Mouse (Mus musculus) erythroblast, embryonic 14.5 days (primary cell): Measurements from ENCODE around the gene Whrn.

ENCODE experiments used
- GATA1 ChIP-seq: IDR thresholded peaks from 2 replicates; pipeline ENCODE4 v1.6.1; 2012; ENCODE audit warnings: low read length, inconsistent platforms, mixed read lengths
- TAL1 ChIP-seq: IDR thresholded peaks from 3 replicates; pipeline ENCODE4 v1.6.1; 2012; ENCODE audit warnings: low read length, inconsistent platforms, mixed read lengths

DNA sequence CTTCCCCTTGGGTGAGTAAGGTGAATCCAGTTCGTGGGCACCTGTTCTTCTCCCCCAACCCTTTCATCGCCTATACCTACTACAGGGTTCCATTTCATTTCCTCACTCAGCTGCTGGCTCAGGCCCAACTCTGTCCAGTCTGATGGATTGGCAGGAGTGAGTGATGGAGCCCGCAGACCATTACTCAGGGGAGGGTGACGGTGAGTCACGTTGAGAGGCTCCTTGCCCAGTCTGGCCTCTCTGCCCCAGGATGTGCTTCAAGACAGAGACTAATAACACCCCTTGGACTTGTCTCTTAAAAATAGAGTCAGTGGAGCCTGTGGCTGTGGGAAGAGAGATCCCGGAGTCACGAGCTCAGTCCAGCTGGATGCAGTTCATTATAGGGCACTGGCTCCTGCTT lies 34.6 kb upstream of the Whrn start:
- TF ChIP-seq GATA1 (no peak), TAL1 (no peak)
